In genomic region chr15:95476440-95476839, GRCm38 (mm10) we compare ENCODE assay signal across 19 mouse cellular contexts. TPM values are rescaled to one million over a fixed set of nuclear protein-coding genes. Genes with fewer than 3 reads are reported as not detected.
"Had no signal": no experiment of that assay in that cellular context is flagged by ENCODE, and none has a peak within 500 bp of the region (broad histone marks: within the 10 kb centered on the region; RNA-seq: fewer than 3 reads in every experiment).

No protein-coding gene starts in this region.

- H3K9me3 ChIP-seq: limb, embryonic 12.5 days; liver, embryonic 13.5 days; lung, embryonic 15.5 days; megakaryocyte, embryonic 14.5 days; midbrain, embryonic 12.5 days; neural tube, embryonic 12.5 days had no signal

- H3K4me1 ChIP-seq: liver, embryonic 13.5 days; lung, embryonic 15.5 days; megakaryocyte, embryonic 14.5 days; midbrain, embryonic 12.5 days; neural tube, embryonic 12.5 days had no signal

- H3K27me3 ChIP-seq: limb, embryonic 12.5 days; liver, embryonic 13.5 days; lung, embryonic 15.5 days; megakaryocyte, embryonic 14.5 days; midbrain, embryonic 12.5 days; neural tube, embryonic 12.5 days had no signal

- H3K36me3 ChIP-seq: limb, embryonic 12.5 days; liver, embryonic 13.5 days; lung, embryonic 15.5 days had no signal

- H3K4me2 ChIP-seq: limb, embryonic 12.5 days; liver, embryonic 13.5 days; lung, embryonic 15.5 days; midbrain, embryonic 12.5 days; neural tube, embryonic 12.5 days had no signal

- DNase-seq: kidney, postnatal 10 days; kidney, postnatal 4 days; liver; liver, embryonic 13.5 days; liver, postnatal 0 days; lung, postnatal 14 days; right cerebral cortex, postnatal 4 days; spleen, adult 18-20 months; thymus, adult 18-20 months; thymus, postnatal 14 days had no signal

- H3K9ac ChIP-seq: limb, embryonic 12.5 days; liver, embryonic 13.5 days; liver, postnatal 0 days; lung, embryonic 15.5 days; midbrain, embryonic 12.5 days; neural tube, embryonic 12.5 days had no signal

- H3K27ac ChIP-seq: limb, embryonic 12.5 days; liver, embryonic 13.5 days; lung, embryonic 15.5 days; macrophage; midbrain, embryonic 12.5 days; neural tube, embryonic 12.5 days had no signal

- ATAC-seq: liver, postnatal 0 days had no signal

- H3K4me3 ChIP-seq: left cerebral cortex, adult 2 months; limb, embryonic 12.5 days; liver, embryonic 13.5 days; lung, embryonic 15.5 days; megakaryocyte, embryonic 14.5 days; midbrain, embryonic 12.5 days; neural tube, embryonic 12.5 days had no signal

RNA-seq across cellular contexts. Expression of gene Nell2, which starts 51.9 kb away (rescaled TPM):
- total RNA-seq: monocyte, adult 5-6 weeks; neutrophil, adult 5-6 weeks had no signal
- polyA plus RNA-seq: macrophage had no signal
